Mouse (Mus musculus): ENCODE results near the gene Lalba. TPM values are rescaled to one million over a fixed set of nuclear protein-coding genes. Genes with fewer than 3 reads are reported as not detected.

Gene Lalba
- total and polyA plus RNA-seq, 3 experiments = not detected

DNA sequence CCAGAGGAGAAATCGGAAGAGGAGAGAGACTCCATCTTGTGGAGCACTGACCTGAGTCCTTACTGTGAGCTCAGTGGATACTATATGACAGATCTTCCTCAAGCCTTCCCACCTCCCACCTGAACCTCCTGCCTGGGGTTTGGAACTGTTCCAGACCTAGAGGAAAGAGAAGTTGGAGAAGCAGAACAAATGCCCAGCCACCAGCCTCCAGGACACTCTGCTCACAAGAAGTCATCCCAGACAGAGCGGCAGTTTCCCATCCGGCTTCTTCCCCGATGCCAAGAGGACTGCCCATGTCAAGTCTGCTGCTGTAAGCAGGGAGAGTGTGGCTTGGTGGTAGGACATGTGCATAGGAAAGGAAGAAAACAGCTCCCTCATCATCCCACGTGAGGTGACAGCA is 6.2 kb downstream of the Lalba start:
- H3K36me3 ChIP-seq (replicated peaks in 1 of 2; ENCODE audit: control insufficient read depth in 1 of 2, insufficient read depth in 1 of 2, low read length in 1 of 2) = no peaks in the 10 kb centered on the region
- H3K9me3 ChIP-seq (replicated peaks; ENCODE audit: low read length) = no peaks in the 10 kb centered on the region
- no peaks in the 10 kb centered on the region for H3K79me2 ChIP-seq (replicated peaks; ENCODE audit: control insufficient read depth, extremely low read depth, insufficient read depth, poor library complexity, severe bottlenecking)
- no peak overlapping the region for H3K27ac ChIP-seq (ENCODE audit: insufficient read depth, low read depth)
- DNase-seq (ENCODE audit: extremely low read depth) = no peak
- dilution Hi-C loops (cut with MboI; ENCODE audit: extremely low pct_ligation_motif_present, extremely low pct_unique_long_range_greater_than_20kb, low sequenced_read_pairs) (no loop called here), in situ Hi-C loops (cut with MboI; ENCODE audit: low pct_ligation_motif_present, low pct_unique_long_range_greater_than_20kb, low sequenced_read_pairs) (loop anchor here (10.0 kb wide), 1 partner anchor 291 kb away; no protein-coding TSS in a partner anchor)
- peaks cover 5% of the 10 kb centered on the region for H3K27me3 ChIP-seq (replicated peaks)
- H3K4me2 ChIP-seq (ENCODE audit: insufficient read depth, low read depth, poor library complexity, severe bottlenecking) = no peak overlapping the region
- no peak overlapping the region for H3K4me3 ChIP-seq (replicated peaks in 1 of 3; ENCODE audit: low read depth in 2 of 3, low read length in 2 of 3, poor library complexity in 1 of 3)
- no peak for TF ChIP-seq SMC3 (IDR thresholded peaks at IDR 0.05; ENCODE audit: low read depth, low read length)
- no peak for TF ChIP-seq KAT2A (IDR thresholded peaks at IDR 0.05; ENCODE audit: insufficient replicate concordance, low read length)
- no peak for TF ChIP-seq CHD2 (IDR thresholded peaks at IDR 0.05; ENCODE audit: low read length)
- TF ChIP-seq EP300 (IDR thresholded peaks at IDR 0.05; ENCODE audit: low read length) = no peak
- no peak for TF ChIP-seq RAD21 (IDR thresholded peaks at IDR 0.05; ENCODE audit: low read depth, low read length)
- no peak for TF ChIP-seq NELFE (IDR thresholded peaks at IDR 0.05; ENCODE audit: low read depth, low read length)
- TF ChIP-seq RCOR1 (conservative IDR thresholded peaks at IDR 0.05; ENCODE audit: low read depth, low read length) = no peak
- TF ChIP-seq JUND (conservative IDR thresholded peaks at IDR 0.05; ENCODE audit: low read depth, low read length) = no peak
- TF ChIP-seq USF1 (IDR thresholded peaks at IDR 0.05; ENCODE audit: low read depth, low read length) = no peak
- no peak for TF ChIP-seq POLR2A (IDR thresholded peaks at IDR 0.05; ENCODE audit: low read depth, low read length)
- no peak for TF ChIP-seq SIN3A (IDR thresholded peaks at IDR 0.05; ENCODE audit: low read length)
- TF ChIP-seq POLR2AphosphoS2 (IDR thresholded peaks at IDR 0.05; ENCODE audit: low read depth, low read length) = no peak
- TF ChIP-seq ELF1 (IDR thresholded peaks at IDR 0.05; ENCODE audit: low read depth, low read length) = no peak
- no peak for TF ChIP-seq UBTF (IDR thresholded peaks at IDR 0.05; ENCODE audit: low read depth, low read length)
- TF ChIP-seq JUN (IDR thresholded peaks at IDR 0.05; ENCODE audit: insufficient read depth, low read depth, low read length) = no peak
- TF ChIP-seq CTCF (conservative IDR thresholded peaks at IDR 0.05 in 1 of 2, IDR thresholded peaks at IDR 0.05 in 1 of 2; ENCODE audit: low read depth in 2 of 2, low read length in 2 of 2) = no peak
- TF ChIP-seq PAX5 (IDR thresholded peaks at IDR 0.05; ENCODE audit: low read length) = no peak
- no peak overlapping the region for H3K9ac ChIP-seq (ENCODE audit: insufficient read depth, low read depth)
- H3K4me1 ChIP-seq (ENCODE audit: control insufficient read depth in 1 of 2, insufficient read depth in 2 of 2) = peaks cover 14 to 33% of the 10 kb centered on the region in 2 experiments; a peak in 3 of 4 replicates

DNA sequence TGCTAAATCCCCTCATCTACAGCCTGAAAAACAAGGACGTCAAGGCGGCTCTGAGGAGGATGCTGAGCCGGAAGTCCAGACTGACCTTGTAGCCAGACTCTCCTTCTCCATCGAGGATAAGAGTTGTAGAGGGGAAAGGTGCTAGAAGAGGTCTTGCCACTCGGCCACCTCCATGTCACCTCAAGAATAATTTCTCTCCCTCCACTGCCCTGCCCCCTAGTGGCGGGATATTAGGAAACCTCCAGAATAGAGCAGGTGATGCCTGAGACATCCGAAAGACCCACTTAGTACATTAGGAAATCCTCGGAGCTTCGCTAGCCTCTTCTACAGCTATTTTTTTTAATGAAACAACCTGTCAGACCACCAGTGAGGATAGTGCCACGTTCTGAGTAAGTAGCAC is 7.1 kb downstream of the Lalba start:
- H3K9ac ChIP-seq (ENCODE audit: insufficient read depth, low read depth) = no peak overlapping the region
- TF ChIP-seq RAD21 (IDR thresholded peaks at IDR 0.05; ENCODE audit: low read depth, low read length) (peak; percentile 67), CTCF (conservative IDR thresholded peaks at IDR 0.05 in 1 of 2, IDR thresholded peaks at IDR 0.05 in 1 of 2; ENCODE audit: low read depth in 2 of 2, low read length in 2 of 2) (peak; percentile 74 to 83), MXI1 (IDR thresholded peaks at IDR 0.05; ENCODE audit: low read depth, low read length) (no peak), SMC3 (IDR thresholded peaks at IDR 0.05; ENCODE audit: low read depth, low read length) (peak; percentile 70)
- in situ Hi-C loops (cut with MboI; ENCODE audit: low pct_ligation_motif_present, low pct_unique_long_range_greater_than_20kb, low sequenced_read_pairs) = loop anchor here (10.0 kb wide), 1 partner anchor 291 kb away; no protein-coding TSS in a partner anchor
- peaks cover 11 to 25% of the 10 kb centered on the region in 2 experiments; a peak in 3 of 4 replicates for H3K4me1 ChIP-seq (ENCODE audit: control insufficient read depth in 1 of 2, insufficient read depth in 2 of 2)
- H3K9me3 ChIP-seq (replicated peaks; ENCODE audit: low read length) = no peaks in the 10 kb centered on the region
- H3K4me2 ChIP-seq (ENCODE audit: insufficient read depth, low read depth, poor library complexity, severe bottlenecking) = no peak overlapping the region
- no peak overlapping the region for H3K4me3 ChIP-seq (replicated peaks in 1 of 3; ENCODE audit: low read depth in 2 of 3, low read length in 2 of 3, poor library complexity in 1 of 3)
- H3K36me3 ChIP-seq (replicated peaks in 1 of 2; ENCODE audit: control insufficient read depth in 1 of 2, insufficient read depth in 1 of 2, low read length in 1 of 2) = no peaks in the 10 kb centered on the region
- peak; percentile 79 for DNase-seq (ENCODE audit: extremely low read depth)
- H3K27me3 ChIP-seq (replicated peaks) = peaks cover 11% of the 10 kb centered on the region
- dilution Hi-C loops (cut with MboI; ENCODE audit: extremely low pct_ligation_motif_present, extremely low pct_unique_long_range_greater_than_20kb, low sequenced_read_pairs) = no loop called here
- no peak overlapping the region for H3K27ac ChIP-seq (ENCODE audit: insufficient read depth, low read depth)
- H3K79me2 ChIP-seq (replicated peaks; ENCODE audit: control insufficient read depth, extremely low read depth, insufficient read depth, poor library complexity, severe bottlenecking) = no peaks in the 10 kb centered on the region

Data from CH12.LX (cell line).